Mouse (Mus musculus): ENCODE measurements around the gene Ccpg1os.

DNA sequence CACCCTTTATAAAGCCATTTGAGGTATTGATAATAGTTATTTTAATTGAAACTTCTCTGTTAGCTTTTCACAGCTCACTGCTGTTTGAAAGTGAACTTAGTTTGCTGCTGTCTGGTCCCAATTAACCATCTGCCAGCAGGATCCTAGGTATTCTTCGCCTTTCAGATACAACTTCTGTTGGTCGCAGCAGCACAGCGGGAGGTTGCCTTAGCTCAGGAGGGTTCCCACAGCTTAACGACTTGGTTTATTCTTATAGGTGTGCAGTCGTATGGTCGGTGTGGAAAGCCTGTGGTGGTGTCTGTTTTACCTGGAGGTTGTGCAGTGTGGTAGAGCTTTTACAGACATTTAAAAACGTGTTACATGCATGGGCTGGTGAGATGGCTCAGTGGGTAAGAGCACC is 11.6 kb upstream of the Ccpg1os start:
- no peak for TF ChIP-seq CTCF (IDR thresholded peaks at IDR 0.05; ENCODE audit: low read depth)
- no peak for TF ChIP-seq EP300 (IDR thresholded peaks at IDR 0.05; ENCODE audit: low read depth)

All from heart, postnatal 0 days (tissue).